Mouse (Mus musculus): ENCODE results near the gene Hivep3. TPM values are rescaled to one million over a fixed set of nuclear protein-coding genes. Genes with fewer than 3 reads are reported as not detected.

The Hivep3 gene
- polyA plus RNA-seq, 1 experiment: 14.8 TPM

DNA sequence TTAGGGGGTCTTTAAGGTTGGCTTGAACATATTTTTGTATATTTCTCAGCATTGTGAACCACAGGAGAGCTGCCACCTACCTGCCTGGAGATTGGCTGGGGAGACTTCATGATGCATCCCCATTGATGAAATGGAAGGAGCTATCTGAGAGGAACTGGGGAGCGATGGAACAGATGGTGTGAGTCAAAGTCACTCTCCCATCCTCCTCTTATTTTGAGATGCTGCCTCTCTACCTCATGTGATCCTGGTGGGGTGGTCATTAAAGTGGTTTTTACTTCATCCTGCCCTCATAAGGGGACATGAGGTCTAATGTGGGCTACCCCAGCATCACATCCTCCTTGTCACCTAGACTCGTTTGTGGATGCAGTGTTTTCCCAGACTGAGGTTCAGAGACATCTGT, 28.6 kb downstream of the Hivep3 start:
- DNase-seq (ENCODE audit: low read depth): no peak
- TF ChIP-seq CTCF (IDR thresholded peaks at IDR 0.05; ENCODE audit: borderline replicate concordance, extremely low read depth, insufficient read depth, insufficient read length): no peak
- TF ChIP-seq POLR2A (IDR thresholded peaks at IDR 0.05; ENCODE audit: borderline replicate concordance, extremely low read depth, insufficient read depth, insufficient read length, poor library complexity, severe bottlenecking): no peak

DNA sequence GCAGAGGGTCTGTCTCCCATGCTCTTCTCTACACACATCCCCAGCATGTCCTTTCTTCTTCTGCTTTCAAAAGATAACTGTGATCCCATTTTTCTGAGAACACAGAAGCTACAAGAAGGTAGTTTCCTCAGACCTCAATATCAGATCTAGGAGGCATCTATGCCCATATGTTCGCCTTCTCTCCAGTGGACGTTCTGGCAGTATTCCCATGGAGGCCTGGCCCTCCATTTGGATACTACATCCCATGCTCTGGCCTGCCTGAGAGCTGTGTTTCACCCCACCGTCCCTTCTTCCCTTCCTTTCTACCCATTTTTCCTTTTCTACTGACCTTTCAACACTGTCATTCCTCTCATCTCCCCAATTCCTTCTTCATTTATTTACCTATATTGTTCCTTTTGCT, 34.5 kb downstream of the Hivep3 start:
- DNase-seq (ENCODE audit: low read depth): no peak
- no peak for TF ChIP-seq POLR2A (IDR thresholded peaks at IDR 0.05; ENCODE audit: borderline replicate concordance, extremely low read depth, insufficient read depth, insufficient read length, poor library complexity, severe bottlenecking)
- TF ChIP-seq CTCF (IDR thresholded peaks at IDR 0.05; ENCODE audit: borderline replicate concordance, extremely low read depth, insufficient read depth, insufficient read length): no peak

DNA sequence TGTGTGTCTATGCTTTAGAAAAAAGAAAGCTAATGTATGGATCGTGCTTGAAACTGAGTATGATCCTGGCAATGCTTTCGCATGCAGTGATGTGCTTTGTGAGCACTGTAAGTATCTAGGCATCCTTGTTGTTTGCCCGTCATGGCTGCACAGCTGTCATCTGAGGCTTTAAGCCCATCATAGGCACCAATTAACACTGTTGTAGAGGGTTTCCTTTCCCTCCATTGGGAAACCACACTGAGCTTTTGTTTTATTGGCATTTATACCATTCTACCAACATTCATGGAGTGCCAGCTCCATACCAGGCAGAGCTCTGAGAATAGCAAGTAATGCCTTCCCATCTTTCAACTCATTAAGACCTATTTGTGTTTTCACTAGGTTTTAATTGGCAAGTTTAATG, 42.3 kb downstream of the Hivep3 start:
- no peak for TF ChIP-seq POLR2A (IDR thresholded peaks at IDR 0.05; ENCODE audit: borderline replicate concordance, extremely low read depth, insufficient read depth, insufficient read length, poor library complexity, severe bottlenecking)
- no peak for TF ChIP-seq CTCF (IDR thresholded peaks at IDR 0.05; ENCODE audit: borderline replicate concordance, extremely low read depth, insufficient read depth, insufficient read length)
- peak; percentile 86 for DNase-seq (ENCODE audit: low read depth)

DNA sequence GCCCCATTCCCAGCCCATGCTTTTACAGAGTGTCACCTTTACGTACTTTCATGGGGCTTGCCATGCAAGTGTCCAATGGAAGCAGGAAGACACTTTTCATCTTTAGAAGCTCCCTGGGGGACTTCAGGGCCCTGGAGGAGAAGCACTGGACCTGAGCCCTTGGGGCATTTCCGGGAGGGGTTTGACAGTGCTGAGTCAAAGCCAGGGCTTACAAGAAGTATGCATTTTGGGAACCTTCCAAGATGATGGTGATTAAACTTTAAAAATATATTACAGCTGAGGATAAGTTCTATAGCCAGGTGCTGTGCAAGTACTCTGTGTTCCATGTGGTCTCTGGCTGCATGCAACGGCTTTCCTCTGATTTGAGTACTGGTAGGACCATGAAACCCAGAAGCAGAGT, 43.6 kb downstream of the Hivep3 start:
- DNase-seq (ENCODE audit: low read depth): no peak
- no peak for TF ChIP-seq CTCF (IDR thresholded peaks at IDR 0.05; ENCODE audit: borderline replicate concordance, extremely low read depth, insufficient read depth, insufficient read length)
- TF ChIP-seq POLR2A (IDR thresholded peaks at IDR 0.05; ENCODE audit: borderline replicate concordance, extremely low read depth, insufficient read depth, insufficient read length, poor library complexity, severe bottlenecking): no peak

DNA sequence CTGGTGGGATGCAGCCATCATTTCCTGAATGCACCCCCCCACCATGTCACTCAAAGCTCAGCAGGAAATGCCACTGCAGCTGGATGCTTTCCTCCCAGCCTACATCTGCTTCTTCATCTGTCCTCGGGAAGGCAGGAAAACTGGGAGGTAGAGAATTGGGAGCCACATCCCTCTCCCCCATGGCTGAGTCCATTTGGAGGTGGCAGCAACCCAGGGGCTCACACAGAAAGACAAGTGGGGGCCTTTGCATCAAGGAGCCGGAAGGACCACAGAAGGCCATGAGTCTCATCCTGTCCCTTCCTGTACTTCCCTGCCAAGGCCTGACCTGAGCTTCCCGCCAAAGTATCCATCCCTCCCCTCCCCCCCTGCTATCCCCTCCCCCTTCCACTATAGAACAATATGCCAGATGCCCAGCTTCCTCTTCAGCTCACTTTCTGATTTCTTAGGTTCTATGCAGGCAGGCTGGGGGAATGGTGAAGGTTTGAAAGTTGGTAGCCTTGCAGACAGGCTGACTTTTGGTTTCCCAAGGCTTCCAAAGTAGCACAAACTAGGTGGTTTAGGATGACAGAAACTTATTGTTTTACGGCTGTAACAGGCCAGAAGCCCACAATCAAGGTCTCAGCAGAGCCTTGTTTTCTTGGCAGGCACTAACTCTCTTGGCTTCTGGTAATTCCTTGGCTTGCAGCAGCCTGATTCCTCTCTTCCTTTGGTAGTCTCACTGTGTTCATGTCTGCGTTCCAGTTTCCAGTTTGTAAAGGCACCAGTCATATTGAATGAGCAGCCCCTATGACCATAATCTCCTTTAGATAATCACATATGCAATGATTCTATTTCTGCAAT, 46.2 kb downstream of the Hivep3 start:
- TF ChIP-seq POLR2A (IDR thresholded peaks at IDR 0.05; ENCODE audit: borderline replicate concordance, extremely low read depth, insufficient read depth, insufficient read length, poor library complexity, severe bottlenecking) (no peak), CTCF (IDR thresholded peaks at IDR 0.05; ENCODE audit: borderline replicate concordance, extremely low read depth, insufficient read depth, insufficient read length) (no peak)
- DNase-seq (ENCODE audit: low read depth): peak; percentile 56

DNA sequence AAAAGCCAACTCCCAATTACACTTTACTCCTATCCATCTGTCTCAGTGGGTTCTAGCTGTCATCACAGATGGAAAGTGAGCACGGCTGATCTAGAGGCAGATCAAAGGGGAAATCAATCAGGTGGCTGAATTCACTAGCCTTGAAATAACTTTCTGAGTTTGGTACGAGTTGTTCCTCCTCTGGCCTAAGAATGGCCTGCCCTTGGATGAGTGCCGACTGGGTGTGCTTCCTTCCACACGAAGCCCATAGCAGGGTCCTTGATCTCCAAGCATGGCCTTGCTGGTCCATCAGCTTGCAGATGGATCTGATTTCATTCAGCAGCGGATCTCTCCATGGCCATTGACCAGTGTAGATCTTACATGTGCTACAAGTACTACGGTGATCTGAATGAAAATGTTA, 47.3 kb downstream of the Hivep3 start:
- DNase-seq (ENCODE audit: low read depth): no peak
- no peak for TF ChIP-seq POLR2A (IDR thresholded peaks at IDR 0.05; ENCODE audit: borderline replicate concordance, extremely low read depth, insufficient read depth, insufficient read length, poor library complexity, severe bottlenecking)

DNA sequence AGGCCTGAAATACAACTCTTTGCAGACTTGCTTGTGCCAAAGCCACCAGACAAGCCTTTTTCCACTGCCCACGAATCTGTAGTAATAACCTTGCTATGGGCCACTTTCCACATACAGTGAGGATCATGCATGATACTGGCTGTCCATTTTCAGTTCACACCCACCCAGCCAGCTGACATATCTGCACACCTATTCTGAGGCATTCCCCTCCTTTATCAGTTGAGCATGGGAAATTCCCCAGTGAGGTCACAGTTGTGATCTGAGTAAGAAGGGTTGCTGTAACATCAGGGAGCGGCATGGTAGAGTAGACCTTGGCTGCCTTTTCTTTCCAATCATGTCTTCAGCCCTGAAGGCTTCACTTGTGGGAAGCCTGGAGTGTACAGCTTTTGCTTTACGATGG, 51.4 kb downstream of the Hivep3 start:
- TF ChIP-seq POLR2A (IDR thresholded peaks at IDR 0.05; ENCODE audit: borderline replicate concordance, extremely low read depth, insufficient read depth, insufficient read length, poor library complexity, severe bottlenecking) (no peak), CTCF (IDR thresholded peaks at IDR 0.05; ENCODE audit: borderline replicate concordance, extremely low read depth, insufficient read depth, insufficient read length) (no peak)
- DNase-seq (ENCODE audit: low read depth): no peak

DNA sequence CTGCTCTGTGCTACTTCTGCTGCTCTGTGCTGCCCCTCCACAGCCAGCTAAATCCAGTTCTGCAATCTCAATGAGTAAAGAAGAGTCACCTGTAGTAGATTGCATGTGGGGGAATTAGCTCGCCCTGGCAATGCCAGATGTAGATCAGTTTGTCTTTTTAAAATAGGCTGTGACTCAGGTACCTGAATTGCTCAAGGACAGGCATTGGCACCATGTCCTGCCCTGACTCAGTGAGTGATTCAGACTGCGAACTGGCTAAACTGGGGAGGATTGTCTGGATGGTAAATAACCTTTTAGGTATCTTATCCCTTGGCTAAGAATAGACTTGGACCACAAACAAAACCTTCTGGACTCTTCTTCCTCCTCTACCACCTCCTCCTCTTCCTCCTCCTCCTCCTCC, 52.7 kb downstream of the Hivep3 start:
- TF ChIP-seq CTCF (IDR thresholded peaks at IDR 0.05; ENCODE audit: borderline replicate concordance, extremely low read depth, insufficient read depth, insufficient read length) (no peak), POLR2A (IDR thresholded peaks at IDR 0.05; ENCODE audit: borderline replicate concordance, extremely low read depth, insufficient read depth, insufficient read length, poor library complexity, severe bottlenecking) (no peak)
- no peak for DNase-seq (ENCODE audit: low read depth)

DNA sequence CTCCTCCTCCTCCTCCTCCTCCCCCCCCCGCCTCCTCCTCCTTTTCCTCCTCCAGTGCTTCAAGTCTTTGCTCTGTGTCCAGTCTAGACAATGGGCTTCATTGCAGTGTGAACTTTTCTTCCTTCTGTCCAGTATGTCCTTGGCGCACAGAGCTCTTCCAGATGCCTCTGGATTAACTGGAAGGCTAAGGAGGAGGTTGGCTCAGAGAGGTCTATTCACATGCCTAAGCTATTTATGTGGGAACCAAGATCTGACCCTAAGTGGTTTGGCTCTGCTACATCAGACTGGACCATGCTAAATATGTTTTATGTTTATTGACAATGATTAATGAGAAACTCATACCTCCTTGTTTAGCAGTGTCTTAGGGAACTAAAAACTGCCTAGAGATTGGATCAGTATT, 53.1 kb downstream of the Hivep3 start:
- no peak for TF ChIP-seq CTCF (IDR thresholded peaks at IDR 0.05; ENCODE audit: borderline replicate concordance, extremely low read depth, insufficient read depth, insufficient read length)
- no peak for TF ChIP-seq POLR2A (IDR thresholded peaks at IDR 0.05; ENCODE audit: borderline replicate concordance, extremely low read depth, insufficient read depth, insufficient read length, poor library complexity, severe bottlenecking)
- no peak for DNase-seq (ENCODE audit: low read depth)

DNA sequence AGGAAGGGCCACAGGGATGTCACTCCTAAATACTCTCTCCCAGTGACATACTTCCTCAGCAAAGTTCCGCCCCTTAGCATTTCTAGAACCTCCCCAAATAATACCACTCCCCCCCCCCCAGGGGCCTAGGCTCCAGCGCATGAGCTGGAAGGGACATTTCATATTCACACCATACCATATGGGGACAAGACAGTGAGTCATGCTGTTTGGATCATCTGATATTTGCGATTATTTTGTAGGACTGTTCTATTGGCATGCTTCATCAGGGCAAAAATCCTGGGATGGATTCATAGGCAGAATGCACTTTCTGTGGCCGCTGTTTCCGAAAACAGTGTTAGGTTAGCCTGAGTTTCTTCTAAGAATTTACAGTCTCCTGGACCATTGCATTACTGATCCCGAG, 55.2 kb downstream of the Hivep3 start:
- no peak for DNase-seq (ENCODE audit: low read depth)
- no peak for TF ChIP-seq CTCF (IDR thresholded peaks at IDR 0.05; ENCODE audit: borderline replicate concordance, extremely low read depth, insufficient read depth, insufficient read length)
- TF ChIP-seq POLR2A (IDR thresholded peaks at IDR 0.05; ENCODE audit: borderline replicate concordance, extremely low read depth, insufficient read depth, insufficient read length, poor library complexity, severe bottlenecking): no peak

DNA sequence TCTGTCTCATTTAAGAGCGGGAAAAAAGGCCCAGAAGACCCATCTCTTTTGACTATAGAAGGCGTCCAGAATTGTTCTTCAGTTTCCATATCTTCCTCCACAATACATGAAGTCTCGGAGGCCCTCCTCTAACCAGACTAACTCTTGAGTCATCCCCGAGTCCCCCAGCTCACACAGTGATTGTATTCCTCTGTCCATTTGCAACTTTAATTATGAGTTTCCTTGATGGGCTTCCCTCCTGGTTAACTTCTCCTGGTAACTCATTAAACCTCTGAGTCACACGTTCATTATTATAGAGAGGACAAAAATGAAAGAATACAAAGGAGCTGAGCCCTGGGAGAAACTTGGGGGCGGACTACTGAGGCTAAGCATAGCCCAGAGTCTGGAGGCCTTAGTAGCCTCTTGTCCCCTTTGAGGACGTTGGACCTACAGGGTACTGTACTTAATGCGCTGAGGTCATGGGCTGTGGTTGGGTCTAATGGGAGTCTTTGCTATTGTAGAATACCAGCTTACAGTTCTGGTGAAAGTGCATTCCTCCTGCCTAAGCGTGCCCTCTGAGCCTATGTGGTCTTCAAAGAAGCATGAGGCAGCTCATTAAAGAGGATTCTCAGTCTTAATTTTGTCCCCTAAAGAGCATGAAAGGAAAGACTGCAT, 56.0 kb downstream of the Hivep3 start:
- no peak for TF ChIP-seq CTCF (IDR thresholded peaks at IDR 0.05; ENCODE audit: borderline replicate concordance, extremely low read depth, insufficient read depth, insufficient read length)
- TF ChIP-seq POLR2A (IDR thresholded peaks at IDR 0.05; ENCODE audit: borderline replicate concordance, extremely low read depth, insufficient read depth, insufficient read length, poor library complexity, severe bottlenecking): no peak

DNA sequence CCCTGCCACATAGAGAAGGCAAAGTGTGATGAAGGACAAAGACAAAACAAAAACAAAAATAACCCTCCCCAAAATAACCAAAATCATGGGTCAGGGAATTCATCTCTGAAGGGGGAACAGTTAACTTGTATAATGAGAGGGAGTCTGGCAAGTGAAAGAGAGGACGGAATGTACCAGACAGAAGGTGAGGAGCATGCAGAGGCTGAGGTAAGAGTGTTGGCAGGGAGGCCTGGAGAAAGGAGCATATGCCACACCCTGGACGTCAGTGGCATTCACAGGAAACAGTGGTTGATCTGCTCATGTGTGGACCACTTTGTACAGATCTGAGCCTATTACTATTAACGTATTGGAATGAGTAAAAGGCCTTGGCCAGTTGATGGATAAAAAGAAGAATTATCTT, 65.3 kb downstream of the Hivep3 start:
- TF ChIP-seq POLR2A (IDR thresholded peaks at IDR 0.05; ENCODE audit: borderline replicate concordance, extremely low read depth, insufficient read depth, insufficient read length, poor library complexity, severe bottlenecking) (no peak), CTCF (IDR thresholded peaks at IDR 0.05; ENCODE audit: borderline replicate concordance, extremely low read depth, insufficient read depth, insufficient read length) (no peak)
- DNase-seq (ENCODE audit: low read depth): no peak

More for the DNA sequence above, 56.0 kb downstream of the Hivep3 start:
- DNase-seq (ENCODE audit: low read depth): no peak
